Mouse (Mus musculus): ENCODE data around the gene Ccdc169. TPM values are rescaled to one million over a fixed set of nuclear protein-coding genes. Genes with fewer than 3 reads are reported as not detected.
"Not testable (repeated sequence)": the region's sequence is repeated elsewhere in the genome, so short reads cannot be mapped to it uniquely, and the experiment has no call there.

The Ccdc169 gene
- polyA plus RNA-seq, 1 experiment from 2014 or later = 0.06 TPM

DNA sequence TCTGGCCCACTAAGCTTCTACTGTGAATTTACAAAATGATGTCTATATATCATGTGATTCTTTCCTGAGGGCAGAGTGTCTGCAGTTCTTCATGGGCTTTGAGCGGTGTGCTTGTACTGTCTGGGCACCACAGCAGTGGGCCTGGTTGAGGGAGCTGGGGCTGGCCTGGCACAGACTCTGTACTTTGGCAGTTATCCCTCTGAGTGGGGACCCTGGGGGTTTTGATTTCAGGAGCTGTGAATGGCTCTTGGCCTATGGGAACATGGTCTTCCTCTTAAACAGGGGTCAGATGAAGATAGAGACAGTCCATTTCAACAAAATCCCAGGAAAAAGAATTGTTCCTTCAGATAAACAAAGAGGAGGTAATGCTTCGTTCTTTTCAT lies 59.2 kb downstream of the Ccdc169 start:
- 68% methylated on average over 2 of the region's 2 CpGs for WGBS
- H3K27ac ChIP-seq (ENCODE audit: low read length) = no peak overlapping the region
- no peak overlapping the region for H3K4me3 ChIP-seq (ENCODE audit: low read length)
- no peaks in the 10 kb centered on the region for H3K36me3 ChIP-seq (ENCODE audit: control insufficient read depth, insufficient read depth, low read length)
- H3K4me2 ChIP-seq (ENCODE audit: low read depth, low read length) = no peak overlapping the region
- no peaks in the 10 kb centered on the region for H3K9me3 ChIP-seq (ENCODE audit: control insufficient read depth, low read length)
- peaks cover 7% of the 10 kb centered on the region for H3K4me1 ChIP-seq (replicated peaks; ENCODE audit: control insufficient read depth, insufficient read depth, low read length)
- no peak overlapping the region for H3K9ac ChIP-seq (ENCODE audit: low read length)
- no peaks in the 10 kb centered on the region for H3K27me3 ChIP-seq (ENCODE audit: control insufficient read depth, insufficient read depth, low read depth, low read length)
- ATAC-seq (ENCODE audit: low read depth) = no peak

DNA sequence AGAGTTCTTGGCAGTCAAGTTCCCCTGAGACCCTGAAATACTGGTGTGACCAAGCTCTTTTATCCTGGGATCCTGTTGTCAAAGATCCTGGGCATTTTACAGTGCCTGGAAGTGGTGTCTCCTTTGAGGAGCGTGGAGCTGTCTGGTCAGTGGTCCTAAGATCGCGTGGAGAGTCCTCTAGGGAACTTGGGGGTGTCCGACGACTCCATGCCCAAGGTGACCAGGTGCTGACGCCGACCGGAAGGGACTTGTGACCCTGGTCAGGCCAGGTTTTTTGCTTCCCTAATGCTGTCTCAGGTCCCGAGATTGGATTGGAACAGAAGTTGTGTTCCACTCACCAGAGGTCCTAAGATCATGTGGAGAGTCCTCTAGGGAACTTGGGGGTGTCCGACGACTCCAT lies 66.5 kb downstream of the Ccdc169 start:
- not testable (repeated sequence) for H3K4me1 ChIP-seq (replicated peaks; ENCODE audit: control insufficient read depth, insufficient read depth, low read length); H3K9me3 ChIP-seq (ENCODE audit: control insufficient read depth, low read length); H3K36me3 ChIP-seq (ENCODE audit: control insufficient read depth, insufficient read depth, low read length); ATAC-seq (ENCODE audit: low read depth); H3K9ac ChIP-seq (ENCODE audit: low read length); H3K4me3 ChIP-seq (ENCODE audit: low read length); H3K27ac ChIP-seq (ENCODE audit: low read length); H3K4me2 ChIP-seq (ENCODE audit: low read depth, low read length); H3K27me3 ChIP-seq (ENCODE audit: control insufficient read depth, insufficient read depth, low read depth, low read length)
- 89% methylated on average over 11 of the region's 11 CpGs for WGBS

DNA sequence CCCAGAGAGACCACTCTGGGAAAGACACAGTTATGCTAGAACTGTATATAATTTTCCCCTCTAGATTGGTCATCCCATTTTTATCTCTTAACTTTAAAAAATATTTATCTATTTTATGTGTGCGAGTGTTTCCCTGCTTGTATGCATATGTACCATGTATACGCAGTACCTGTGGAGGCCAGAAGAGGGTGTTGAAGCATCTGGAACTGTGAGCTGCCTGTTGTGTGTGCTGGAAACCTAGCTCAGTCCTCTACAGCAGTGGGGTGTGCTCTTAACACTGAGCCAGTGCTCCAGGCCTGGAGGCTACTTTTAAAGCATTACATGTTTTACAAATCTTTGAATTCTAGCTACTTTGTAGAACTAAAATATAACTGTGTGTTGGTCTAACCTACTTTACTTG lies 69.3 kb downstream of the Ccdc169 start:
- Histone ChIP-seq H3K4me2 (ENCODE audit: low read depth, low read length) (no peak overlapping the region), H3K4me1 (replicated peaks; ENCODE audit: control insufficient read depth, insufficient read depth, low read length) (no peaks in the 10 kb centered on the region), H3K4me3 (ENCODE audit: low read length) (no peak overlapping the region), H3K9me3 (ENCODE audit: control insufficient read depth, low read length) (no peaks in the 10 kb centered on the region), H3K27me3 (ENCODE audit: control insufficient read depth, insufficient read depth, low read depth, low read length) (no peaks in the 10 kb centered on the region), H3K27ac (ENCODE audit: low read length) (no peak overlapping the region), H3K9ac (ENCODE audit: low read length) (no peak overlapping the region), H3K36me3 (ENCODE audit: control insufficient read depth, insufficient read depth, low read length) (no peaks in the 10 kb centered on the region)
- WGBS = 96% methylated on average over 2 of the region's 2 CpGs
- no peak for ATAC-seq (ENCODE audit: low read depth)

DNA sequence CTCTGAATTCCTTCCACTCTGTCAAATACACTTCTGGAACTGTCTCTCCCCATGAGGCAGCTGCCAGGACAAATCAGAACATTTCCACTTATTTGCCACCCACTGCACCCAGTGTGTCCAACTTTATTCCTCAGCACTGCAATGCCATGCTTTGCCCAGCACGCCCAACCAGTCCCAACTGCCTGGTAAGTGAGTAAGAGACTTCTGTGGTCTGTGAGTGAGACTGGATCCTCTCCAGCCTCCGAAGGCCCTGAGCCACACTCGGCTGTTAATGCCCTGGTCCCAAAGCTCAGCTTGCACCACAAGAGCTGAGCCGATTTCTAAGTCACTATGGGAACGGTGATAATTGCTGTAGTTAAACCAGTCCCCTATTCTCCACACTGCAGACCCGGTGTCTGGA lies 70.5 kb downstream of the Ccdc169 start:
- H3K4me1 ChIP-seq (replicated peaks; ENCODE audit: control insufficient read depth, insufficient read depth, low read length) = no peaks in the 10 kb centered on the region
- ATAC-seq (ENCODE audit: low read depth) = no peak; the same call in 1 of the 2 replicates
- peak overlapping the region; percentile 7; the same call in 1 of the 2 replicates for H3K27ac ChIP-seq (ENCODE audit: low read length)
- no peak overlapping the region for H3K9ac ChIP-seq (ENCODE audit: low read length)
- 50% methylated on average over 6 of the region's 6 CpGs for WGBS
- no peaks in the 10 kb centered on the region for H3K27me3 ChIP-seq (ENCODE audit: control insufficient read depth, insufficient read depth, low read depth, low read length)
- H3K4me3 ChIP-seq (ENCODE audit: low read length) = no peak overlapping the region
- no peaks in the 10 kb centered on the region for H3K9me3 ChIP-seq (ENCODE audit: control insufficient read depth, low read length)
- H3K4me2 ChIP-seq (ENCODE audit: low read depth, low read length) = no peak overlapping the region
- no peaks in the 10 kb centered on the region for H3K36me3 ChIP-seq (ENCODE audit: control insufficient read depth, insufficient read depth, low read length)

DNA sequence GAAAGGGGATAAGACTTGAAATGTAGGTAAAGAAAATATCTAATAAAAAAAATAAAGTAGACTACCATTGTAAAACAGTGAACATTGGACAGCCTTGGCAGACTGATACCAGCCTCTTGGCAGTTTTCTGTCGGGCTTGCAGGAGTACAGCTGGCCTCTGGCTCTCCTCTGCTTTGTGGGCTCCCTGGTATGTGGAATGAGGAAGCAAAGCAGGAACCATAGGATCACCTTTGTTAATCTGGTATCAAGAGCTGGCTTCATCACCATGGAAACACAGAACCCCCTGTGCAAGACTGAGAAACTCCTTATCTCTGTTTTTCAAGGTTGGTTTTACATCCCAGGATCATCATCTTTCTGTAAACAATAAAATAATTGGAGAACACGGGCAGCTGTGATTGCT lies 75.1 kb downstream of the Ccdc169 start:
- Histone ChIP-seq H3K9ac (ENCODE audit: low read length) (no peak overlapping the region), H3K4me2 (ENCODE audit: low read depth, low read length) (no peak overlapping the region), H3K27ac (ENCODE audit: low read length) (no peak overlapping the region), H3K4me3 (ENCODE audit: low read length) (no peak overlapping the region), H3K4me1 (replicated peaks; ENCODE audit: control insufficient read depth, insufficient read depth, low read length) (0 out of 2 replicates have a peak, but pooled peaks cover 2% of the 10 kb centered on the region), H3K9me3 (ENCODE audit: control insufficient read depth, low read length) (no peaks in the 10 kb centered on the region), H3K36me3 (ENCODE audit: control insufficient read depth, insufficient read depth, low read length) (no peaks in the 10 kb centered on the region), H3K27me3 (ENCODE audit: control insufficient read depth, insufficient read depth, low read depth, low read length) (no peaks in the 10 kb centered on the region)
- whole genome bisulfite sequencing = 13% methylated on average over 2 of the region's 2 CpGs
- ATAC-seq (ENCODE audit: low read depth) = peak; percentile 77

DNA sequence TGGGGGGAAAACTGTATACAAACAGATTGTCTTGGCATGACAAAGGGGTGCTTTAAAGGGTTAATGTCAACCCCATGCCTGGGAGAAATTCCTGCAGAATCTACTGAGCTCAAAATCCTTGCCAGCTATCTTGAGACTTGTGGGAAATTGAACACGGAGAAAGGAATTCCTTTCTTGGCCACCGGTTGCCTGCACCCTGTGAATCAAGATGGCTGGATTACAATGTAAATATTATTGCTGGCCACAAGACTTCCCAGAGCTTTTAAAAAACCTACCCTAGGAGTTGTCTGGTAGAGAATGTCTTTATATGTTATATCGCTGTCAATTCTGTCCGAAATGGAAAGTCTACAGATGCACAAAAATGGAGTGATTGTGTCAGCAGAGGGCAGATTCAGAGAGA lies 76.6 kb downstream of the Ccdc169 start:
- H3K4me2 ChIP-seq (ENCODE audit: low read depth, low read length) = no peak overlapping the region
- no peaks in the 10 kb centered on the region for H3K27me3 ChIP-seq (ENCODE audit: control insufficient read depth, insufficient read depth, low read depth, low read length)
- H3K27ac ChIP-seq (ENCODE audit: low read length) = no peak overlapping the region
- H3K9me3 ChIP-seq (ENCODE audit: control insufficient read depth, low read length) = no peaks in the 10 kb centered on the region
- H3K4me3 ChIP-seq (ENCODE audit: low read length) = no peak overlapping the region
- H3K9ac ChIP-seq (ENCODE audit: low read length) = no peak overlapping the region
- H3K36me3 ChIP-seq (ENCODE audit: control insufficient read depth, insufficient read depth, low read length) = no peaks in the 10 kb centered on the region
- no peak for ATAC-seq (ENCODE audit: low read depth)
- H3K4me1 ChIP-seq (replicated peaks; ENCODE audit: control insufficient read depth, insufficient read depth, low read length) = 0 out of 2 replicates have a peak, but pooled peaks cover 2% of the 10 kb centered on the region
- WGBS = 34% methylated on average over 4 of the region's 4 CpGs

DNA sequence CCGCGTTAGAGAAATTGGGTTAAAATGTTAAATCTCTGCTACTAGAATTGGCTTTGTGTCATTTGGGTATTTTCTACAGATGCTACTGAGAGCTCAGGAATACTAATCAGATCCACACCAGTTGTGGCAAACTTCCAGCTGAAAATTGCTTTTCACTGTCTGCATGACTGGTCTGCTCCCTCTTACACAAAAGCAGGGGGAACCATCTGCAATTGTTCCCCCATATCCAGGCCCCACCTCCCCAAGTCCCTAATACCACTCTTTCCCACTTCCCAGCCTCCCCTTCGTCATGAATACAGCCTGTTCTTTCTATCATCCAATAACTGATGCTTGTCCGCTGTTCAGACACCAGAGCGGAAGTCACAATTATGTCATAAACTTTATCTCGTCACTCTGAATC lies 77.3 kb downstream of the Ccdc169 start:
- Histone ChIP-seq H3K4me3 (ENCODE audit: low read length) (no peak overlapping the region), H3K4me1 (replicated peaks; ENCODE audit: control insufficient read depth, insufficient read depth, low read length) (0 out of 2 replicates have a peak, but pooled peaks cover 2% of the 10 kb centered on the region), H3K36me3 (ENCODE audit: control insufficient read depth, insufficient read depth, low read length) (no peaks in the 10 kb centered on the region), H3K4me2 (ENCODE audit: low read depth, low read length) (no peak overlapping the region), H3K9me3 (ENCODE audit: control insufficient read depth, low read length) (no peaks in the 10 kb centered on the region), H3K27me3 (ENCODE audit: control insufficient read depth, insufficient read depth, low read depth, low read length) (no peaks in the 10 kb centered on the region), H3K27ac (ENCODE audit: low read length) (no peak overlapping the region), H3K9ac (ENCODE audit: low read length) (no peak overlapping the region)
- 79% methylated on average over 6 of the region's 6 CpGs for WGBS
- no peak for ATAC-seq (ENCODE audit: low read depth)

DNA sequence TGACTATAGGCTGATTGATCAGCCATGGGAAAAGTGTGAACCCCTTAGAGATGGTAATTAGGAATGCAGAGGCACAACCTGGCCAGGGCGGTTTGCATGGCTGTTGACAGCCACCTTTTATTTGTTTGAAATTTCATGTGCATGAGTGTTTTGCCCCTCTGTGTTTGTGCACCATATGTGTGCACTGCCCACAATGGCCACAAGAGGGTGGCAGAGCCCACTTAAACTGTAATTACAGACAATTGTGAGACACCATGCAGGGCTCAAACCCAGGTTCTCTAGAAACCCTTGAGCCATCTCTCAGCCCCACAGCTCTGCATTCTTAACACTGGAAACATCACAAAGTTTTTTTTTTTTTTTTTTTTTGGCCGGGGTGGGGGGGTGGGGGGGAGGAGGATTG lies 85.4 kb downstream of the Ccdc169 start:
- ATAC-seq (ENCODE audit: low read depth) = no peak
- Histone ChIP-seq H3K36me3 (ENCODE audit: control insufficient read depth, insufficient read depth, low read length) (no peaks in the 10 kb centered on the region), H3K27me3 (ENCODE audit: control insufficient read depth, insufficient read depth, low read depth, low read length) (no peaks in the 10 kb centered on the region), H3K4me3 (ENCODE audit: low read length) (no peak overlapping the region), H3K9ac (ENCODE audit: low read length) (no peak overlapping the region), H3K27ac (ENCODE audit: low read length) (no peak overlapping the region), H3K4me1 (replicated peaks; ENCODE audit: control insufficient read depth, insufficient read depth, low read length) (no peaks in the 10 kb centered on the region), H3K4me2 (ENCODE audit: low read depth, low read length) (no peak overlapping the region), H3K9me3 (ENCODE audit: control insufficient read depth, low read length) (no peaks in the 10 kb centered on the region)
- WGBS = 79% methylated on average over 2 of the region's 2 CpGs

All from lung, embryonic 16.5 days (tissue).